Mouse (Mus musculus) large intestine, adult 2 months (tissue): ENCODE results near the gene Med21. TPM values are rescaled to one million over a fixed set of nuclear protein-coding genes. Genes with fewer than 3 reads are reported as not detected.

Experiments
- DNase-seq: peaks from one replicate; pipeline ENCODE4 v3.0.0-alpha.2; 2012; ENCODE audit warnings: low read depth, low spot score
- WGBS: fragments of 180-500 bp; shearing (Covaris S2); methylation state at CpG from one replicate; pipeline ENCODE4 v1.1.7; 2018; 5-methylcytosine and 5-hydroxymethylcytosine counted together
- polyA plus RNA-seq: library from polyadenylated mRNA; depleted of rRNA; stranded (reverse); fragments of >200 nt; gene quantifications from 2 replicates; pipeline ENCODE4 v1.2.3, GENCODE M21; 2012

Med21 gene
- polyA plus RNA-seq, 1 experiment, result 38.8 TPM

GRCm38 (mm10) chr6:146636482-146636881 lies 5.9 kb upstream of the Med21 start:
- 83% methylated on average over 5 of the region's 5 CpGs for WGBS
- no peak for DNase-seq

GRCm38 (mm10) chr6:146640068-146640965 lies 2.0 kb upstream of the Med21 start:
- 75% methylated on average over 7 of the region's 7 CpGs for WGBS
- no peak for DNase-seq

- no peak for DNase-seq
- WGBS, result 26% methylated on average over 6 of the region's 6 CpGs
Observed at GRCm38 (mm10) chr6:146640991-146641390, 1.4 kb upstream of the Med21 start.

- 54% methylated on average over 11 of the region's 11 CpGs for WGBS
- DNase-seq, result no peak
Observed at GRCm38 (mm10) chr6:146641621-146642210, 631 bp upstream of the Med21 start.

GRCm38 (mm10) chr6:146643184-146643570 lies 830 bp downstream of the Med21 start:
- WGBS, result 4% methylated on average over 11 of the region's 11 CpGs
- no peak for DNase-seq

- 44% methylated on average over 2 of the region's 2 CpGs for WGBS
- no peak for DNase-seq
Observed at GRCm38 (mm10) chr6:146650013-146650412, 7.7 kb downstream of the Med21 start.

GRCm38 (mm10) chr6:146651431-146651830 lies 9.1 kb downstream of the Med21 start:
- DNase-seq, result no peak

GRCm38 (mm10) chr6:146653197-146653596 lies 10.8 kb downstream of the Med21 start:
- 55% methylated on average over 3 of the region's 3 CpGs for WGBS
- DNase-seq, result no peak

- WGBS, result 65% methylated on average over 2 of the region's 2 CpGs
- no peak for DNase-seq
Observed at GRCm38 (mm10) chr6:146660591-146660990, 18.2 kb downstream of the Med21 start.

GRCm38 (mm10) chr6:146661655-146662054 lies 19.3 kb downstream of the Med21 start:
- DNase-seq, result no peak
- 64% methylated on average over 5 of the region's 5 CpGs for WGBS

- no peak for DNase-seq
- WGBS, result 31% methylated on average over 5 of the region's 5 CpGs
Observed at GRCm38 (mm10) chr6:146662679-146663078, 20.3 kb downstream of the Med21 start.

GRCm38 (mm10) chr6:146664116-146664515 lies 21.8 kb downstream of the Med21 start:
- WGBS, result 48% methylated on average over 5 of the region's 5 CpGs
- no peak for DNase-seq

- DNase-seq, result no peak
- WGBS, result 39% methylated on average over 5 of the region's 5 CpGs
Observed at GRCm38 (mm10) chr6:146664917-146665316, 22.6 kb downstream of the Med21 start.

GRCm38 (mm10) chr6:146665408-146665807 lies 23.1 kb downstream of the Med21 start:
- no peak for DNase-seq
- 50% methylated on average over 2 of the region's 2 CpGs for WGBS

GRCm38 (mm10) chr6:146666811-146667210 lies 24.5 kb downstream of the Med21 start:
- DNase-seq, result no peak
- 77% methylated on average over 6 of the region's 6 CpGs for WGBS

GRCm38 (mm10) chr6:146668606-146669005 lies 26.3 kb downstream of the Med21 start:
- DNase-seq, result no peak

GRCm38 (mm10) chr6:146670956-146671855 lies 28.9 kb downstream of the Med21 start:
- 82% methylated on average over 15 of the region's 15 CpGs for WGBS
- no peak for DNase-seq

GRCm38 (mm10) chr6:146672106-146672505 lies 29.8 kb downstream of the Med21 start:
- 75% methylated on average over 5 of the region's 5 CpGs for WGBS
- no peak for DNase-seq

GRCm38 (mm10) chr6:146673696-146674095 lies 31.3 kb downstream of the Med21 start:
- DNase-seq, result no peak
- 74% methylated on average over 4 of the region's 4 CpGs for WGBS

GRCm38 (mm10) chr6:146674420-146674819 lies 32.1 kb downstream of the Med21 start:
- no peak for DNase-seq
- 72% methylated on average over 8 of the region's 8 CpGs for WGBS
